Mouse (Mus musculus) gastrocnemius, adult 18-20 months (tissue): Measurements from ENCODE around the gene Ptprk. TPM values are rescaled to one million over a fixed set of nuclear protein-coding genes. Genes with fewer than 3 reads are reported as not detected.

Source experiments
- DNase-seq: peaks from one replicate; pipeline ENCODE4 v3.0.0; 2021; ENCODE audit warnings: low spot score
- total RNA-seq, 2 experiments: library from RNA; stranded (reverse); gene quantifications; 2 replicates each; pipeline ENCODE4 v1.2.3; 2021

Gene Ptprk
- total RNA-seq, 2 experiments from 2014 or later: 3.6 TPM

GRCm38 (mm10) chr10:28184675-28185074 lies 110.1 kb downstream of the Ptprk start:
- DNase-seq: no peak

- DNase-seq: no peak
These were observed 110.7 kb downstream of the Ptprk start for GRCm38 (mm10) chr10:28185326-28185725.

- DNase-seq: no peak
These were observed 111.6 kb downstream of the Ptprk start for GRCm38 (mm10) chr10:28186018-28186800.

- no peak for DNase-seq
These were observed 116.8 kb downstream of the Ptprk start for GRCm38 (mm10) chr10:28191440-28191839.

- DNase-seq: no peak
These were observed 119.0 kb downstream of the Ptprk start for GRCm38 (mm10) chr10:28193630-28194029.

- DNase-seq: no peak
These were observed 126.0 kb downstream of the Ptprk start for GRCm38 (mm10) chr10:28200609-28201008.

GRCm38 (mm10) chr10:28209394-28209793 lies 134.8 kb downstream of the Ptprk start:
- no peak for DNase-seq

DNA sequence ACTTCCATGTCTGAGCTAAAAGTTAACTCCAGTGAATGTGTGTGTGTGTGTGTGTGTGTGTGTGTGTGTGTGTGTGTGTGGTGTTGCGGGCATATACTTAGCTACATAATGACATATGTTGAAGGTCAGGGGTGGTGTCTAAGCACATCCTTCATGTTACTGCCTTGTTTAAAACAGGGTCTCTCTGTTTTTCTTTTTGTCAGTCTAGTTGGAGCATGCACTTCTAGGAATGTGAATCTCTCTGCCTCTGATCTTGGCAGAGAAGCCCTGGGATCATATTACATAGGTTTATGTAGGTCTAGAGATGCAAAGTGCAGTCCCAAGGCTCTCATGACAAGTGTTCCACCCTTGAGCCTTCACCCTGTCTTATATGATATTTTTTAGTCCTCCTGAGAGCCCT lies 137.5 kb downstream of the Ptprk start:
- no peak for DNase-seq

DNA sequence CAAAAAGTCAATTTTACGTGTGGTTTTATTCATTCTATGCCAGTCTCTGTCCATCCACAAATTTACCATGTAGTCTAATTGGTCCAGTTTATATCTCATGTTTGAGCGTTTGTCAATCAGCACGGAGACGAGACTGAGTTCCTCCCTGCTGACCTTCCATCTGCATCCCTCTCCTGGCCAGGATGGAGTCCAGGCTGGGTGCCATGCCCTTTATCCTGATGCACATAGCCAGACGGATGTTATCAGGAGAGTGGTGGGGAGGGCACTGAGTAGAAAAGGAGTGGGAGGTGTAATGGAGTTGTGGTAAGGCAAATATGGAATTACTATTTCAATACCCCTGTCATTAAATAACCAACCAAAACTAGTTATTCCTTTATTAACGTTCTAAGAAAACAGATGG lies 140.5 kb downstream of the Ptprk start:
- no peak for DNase-seq

DNA sequence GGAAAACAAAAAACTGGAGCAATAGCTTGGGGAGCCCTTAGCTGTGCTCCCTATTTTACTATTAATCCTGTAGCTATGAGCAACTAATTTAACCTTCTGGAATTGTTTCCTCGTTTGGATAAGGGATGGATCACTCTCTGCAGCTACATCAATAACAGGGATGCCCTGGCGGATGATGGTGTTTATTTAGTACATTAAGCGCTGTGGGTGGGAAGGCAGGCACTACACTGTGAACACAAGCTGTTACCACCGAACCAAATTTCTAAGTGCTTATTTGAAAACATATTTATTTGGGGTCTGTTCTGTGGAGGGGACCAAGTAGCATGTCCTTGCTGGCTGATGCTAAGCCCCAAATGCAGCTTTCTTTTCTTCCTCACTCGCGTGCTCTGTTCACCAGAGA lies 149.0 kb downstream of the Ptprk start:
- DNase-seq: no peak

- DNase-seq: no peak
These were observed 149.8 kb downstream of the Ptprk start for GRCm38 (mm10) chr10:28224376-28224775.

DNA sequence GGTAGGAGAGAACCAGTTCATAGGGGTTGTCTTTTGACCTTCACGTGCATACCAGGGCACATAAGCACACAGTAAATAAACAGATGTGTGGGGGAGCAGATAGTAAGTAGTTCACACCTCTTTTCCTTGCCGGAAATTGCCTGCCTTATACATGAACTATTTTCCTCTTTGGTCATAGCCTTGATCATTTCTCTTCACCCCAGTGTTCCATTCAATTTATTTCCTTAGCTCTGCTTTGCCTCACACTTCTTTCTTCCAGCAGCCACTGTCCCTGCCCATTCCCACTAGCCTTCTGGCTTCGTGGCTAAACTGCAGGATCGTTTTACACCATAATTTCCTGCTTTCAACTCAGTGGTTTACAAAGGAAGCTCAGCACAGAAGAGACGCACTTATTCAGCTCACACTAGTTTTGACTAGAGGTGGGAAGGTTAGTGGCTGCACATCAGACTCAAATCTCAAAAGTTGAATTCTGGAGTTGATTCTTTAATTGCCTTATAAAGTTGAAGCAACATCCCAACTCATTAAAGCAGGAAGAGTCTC lies 151.0 kb downstream of the Ptprk start:
- no peak for DNase-seq

GRCm38 (mm10) chr10:28227732-28228131 lies 153.1 kb downstream of the Ptprk start:
- no peak for DNase-seq

- DNase-seq: no peak
These were observed 153.6 kb downstream of the Ptprk start for GRCm38 (mm10) chr10:28228208-28228607.

DNA sequence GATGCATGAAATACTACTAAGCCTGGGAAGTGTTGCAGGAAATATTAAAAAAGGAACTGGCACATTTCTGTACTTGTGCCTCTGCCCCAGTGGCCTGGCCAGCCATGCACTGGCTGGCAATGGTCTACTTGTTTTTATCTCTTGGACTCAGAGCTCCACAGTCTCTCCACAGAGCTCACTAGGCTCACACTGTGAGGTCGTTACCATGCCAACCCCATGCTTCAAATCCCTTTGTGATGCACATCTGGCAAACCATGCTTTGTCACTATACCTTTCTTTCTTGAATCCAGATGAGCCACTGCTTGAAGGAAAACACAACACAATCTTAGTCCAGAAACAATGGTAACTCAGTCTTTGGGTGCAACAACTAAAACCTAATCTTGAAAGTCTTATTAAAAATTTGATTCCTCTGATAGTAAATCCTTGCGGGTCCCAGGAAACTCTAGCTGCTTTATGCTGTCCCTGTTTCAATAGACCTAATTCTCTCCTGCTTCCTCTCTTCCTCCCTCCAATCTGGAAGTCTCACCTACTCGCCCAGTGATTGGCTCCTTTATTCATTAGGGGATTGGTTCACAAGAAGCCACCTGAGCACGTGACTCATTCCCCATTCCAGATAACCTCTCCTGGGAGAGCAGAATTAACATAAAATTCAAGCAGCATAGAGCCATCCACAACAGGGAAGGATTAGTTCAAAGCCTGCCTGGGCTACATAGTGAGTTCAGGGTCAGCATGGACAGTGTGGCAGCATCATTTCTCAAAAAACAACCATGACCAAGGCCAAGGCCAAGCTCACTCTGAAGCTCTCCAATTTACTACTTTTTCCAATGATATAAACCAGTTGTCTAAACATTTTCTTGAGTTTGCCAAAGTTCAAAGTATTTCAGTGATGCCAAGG lies 157.9 kb downstream of the Ptprk start:
- no peak for DNase-seq

DNA sequence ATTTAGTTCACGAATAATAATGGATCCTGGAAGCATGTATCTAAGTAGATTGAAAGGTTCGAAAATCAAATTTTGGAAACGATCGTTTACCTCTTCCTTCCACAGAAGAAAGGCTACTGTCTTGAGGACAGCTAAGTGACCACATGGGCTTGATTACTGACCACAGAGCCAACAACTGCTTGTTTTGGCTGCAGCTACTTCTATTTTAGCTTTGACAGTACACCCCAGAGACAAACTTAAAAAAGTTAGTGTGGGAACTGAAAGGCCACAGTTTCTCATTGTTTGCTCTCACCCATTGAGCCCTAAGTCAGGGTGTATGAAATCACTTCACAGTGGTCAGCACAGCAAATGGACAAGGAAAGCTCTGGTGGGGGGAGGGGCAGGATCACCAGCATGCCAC lies 174.4 kb downstream of the Ptprk start:
- DNase-seq: no peak

DNA sequence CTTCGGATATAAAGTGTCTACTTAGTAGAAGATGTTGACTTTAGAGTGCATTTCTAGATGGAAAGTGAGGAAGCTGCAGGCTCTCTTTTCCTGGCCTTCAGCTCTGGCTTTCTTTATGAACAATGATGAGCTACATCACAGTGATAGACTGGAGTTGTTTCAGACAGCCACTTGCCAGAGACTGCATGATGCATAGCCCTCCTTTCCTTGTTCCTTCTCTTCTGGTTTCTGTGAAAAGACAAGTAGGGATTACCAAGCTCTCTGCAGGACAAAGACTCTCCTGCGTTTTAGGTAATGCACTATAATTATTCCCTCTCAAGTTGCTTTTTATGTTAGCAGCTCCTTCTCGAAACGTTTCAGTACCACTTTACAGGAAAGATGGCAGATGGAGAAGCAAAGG lies 176.8 kb downstream of the Ptprk start:
- no peak for DNase-seq

- DNase-seq: no peak
These were observed 186.0 kb downstream of the Ptprk start for GRCm38 (mm10) chr10:28260651-28261050.

DNA sequence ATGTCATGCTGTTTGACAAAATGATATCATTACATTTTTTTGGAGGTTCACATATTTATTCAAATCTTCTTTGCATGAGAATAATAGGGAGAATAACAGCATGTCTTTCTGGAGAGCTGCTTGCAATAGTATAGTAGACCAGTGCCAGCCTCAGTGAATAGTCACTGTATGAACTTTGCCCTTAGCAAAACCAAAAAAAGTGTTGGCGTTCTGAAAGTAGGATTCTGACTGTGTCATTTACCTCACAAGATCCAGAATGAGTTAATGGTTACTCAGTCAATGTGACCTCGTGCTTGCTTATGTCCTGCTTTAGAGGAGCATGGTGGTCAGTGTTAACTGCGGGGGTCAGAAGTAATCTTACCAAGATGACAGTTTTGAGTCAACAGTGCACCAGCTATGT lies 187.5 kb downstream of the Ptprk start:
- no peak for DNase-seq

- DNase-seq: no peak
These were observed 188.9 kb downstream of the Ptprk start for GRCm38 (mm10) chr10:28263546-28263945.

DNA sequence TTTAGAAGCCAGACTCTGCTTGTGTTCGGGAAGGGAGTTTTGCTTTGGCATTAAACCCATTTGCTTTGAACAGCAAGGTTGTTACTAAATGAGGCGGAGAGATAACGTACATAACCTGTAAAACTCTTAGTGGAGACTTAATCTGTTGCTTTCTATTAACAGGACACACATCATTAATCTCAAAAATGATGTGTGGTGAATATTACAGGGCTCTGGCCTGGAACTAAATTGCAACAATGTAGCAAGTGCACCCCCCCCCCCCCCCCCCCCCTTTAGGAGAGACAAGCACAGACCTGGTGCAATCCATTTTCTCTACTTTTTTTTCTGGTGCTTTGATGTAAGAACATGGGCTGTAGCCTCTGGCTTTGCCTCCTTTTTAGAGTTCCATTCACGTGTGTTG lies 195.7 kb downstream of the Ptprk start:
- DNase-seq: no peak
